Mouse (Mus musculus) heart, adult 9 months (tissue): ENCODE measurements around the gene Ndc80.
"Not testable (repeated sequence)": the region's sequence is repeated elsewhere in the genome, so short reads cannot be mapped to it uniquely, and the experiment has no call there.

Source experiments
- DNase-seq, 2 experiments: peaks; one replicate each; pipeline ENCODE4 v3.0.0; 2022; ENCODE audit warnings: low spot score in 2 of 2

The Ndc80 gene

GRCm38 (mm10) chr17:71477481-71477880 is 49.2 kb downstream of the Ndc80 start:
- no peak for DNase-seq

GRCm38 (mm10) chr17:71476346-71477020 is 50.2 kb downstream of the Ndc80 start:
- no peak for DNase-seq

- peak in 1 of 2 experiments; percentile 67 for DNase-seq
Measured at GRCm38 (mm10) chr17:71475705-71476089, 51.0 kb downstream of the Ndc80 start.

- peak; percentile 95 to 96 for DNase-seq
Measured at GRCm38 (mm10) chr17:71474762-71475704, 51.6 kb downstream of the Ndc80 start, which contains the start of gene Smchd1. Gene Smchd1, minus strand, starts transcription at chr17:71475343.

- no peak for DNase-seq
Measured at GRCm38 (mm10) chr17:71474128-71474527, 52.5 kb downstream of the Ndc80 start.

- no peak for DNase-seq
Measured at GRCm38 (mm10) chr17:71471261-71471660, 55.4 kb downstream of the Ndc80 start.

GRCm38 (mm10) chr17:71460312-71460711 is 66.3 kb downstream of the Ndc80 start:
- DNase-seq: no peak

GRCm38 (mm10) chr17:71459818-71460217 is 66.8 kb downstream of the Ndc80 start, which contains the start of gene Gm4707:
Gene Gm4707, minus strand, starts transcription at chr17:71459918.
- DNase-seq: no peak

GRCm38 (mm10) chr17:71457361-71457760 is 69.3 kb downstream of the Ndc80 start:
- not testable (repeated sequence) for DNase-seq
